Mouse (Mus musculus) embryonic stem cell, embryonic (primary cell): ENCODE data around the gene Rasgrp2.

Source experiments
- CTCF ChIA-PET, 4 experiments: fragments of 300-600 bp in 2 of 4; fragments of 350-600 bp in 2 of 4; sonication (Branson Sonifier 250); formaldehyde crosslinking; loops; one replicate each; lab custom pipeline; 2022; ENCODE audit warnings: inconsistent platforms in 2 of 4; lab: Charles Lee
- POLR2A ChIA-PET, 4 experiments: fragments of 300-600 bp in 2 of 4; fragments of 350-600 bp in 2 of 4; sonication (Branson Sonifier 250); formaldehyde crosslinking; loops; one replicate each; lab custom pipeline; 2022; ENCODE audit warnings: antibody characterized with exemption in 4 of 4, inconsistent platforms in 1 of 4; lab: Charles Lee

Rasgrp2 gene

DNA sequence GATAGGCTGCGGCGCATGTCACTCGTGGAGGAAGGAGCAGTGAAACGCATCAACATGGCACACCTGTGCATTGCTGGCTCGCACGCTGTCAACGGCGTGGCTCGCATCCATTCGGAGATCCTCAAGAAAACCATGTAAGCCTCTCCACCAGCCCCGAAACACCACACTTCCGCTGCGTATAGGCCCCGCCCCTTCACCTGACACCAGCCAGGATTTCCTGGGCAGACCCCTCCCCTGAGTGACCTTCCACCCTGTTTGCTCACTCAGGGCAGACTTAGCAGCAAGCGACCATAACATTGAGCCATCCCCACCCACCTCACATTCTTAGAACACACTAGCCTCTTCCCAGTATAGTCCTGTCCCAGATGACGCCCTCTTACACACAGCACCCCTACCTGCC, 9.3 kb upstream of the Rasgrp2 start:
- CTCF ChIA-PET = interaction anchor here in 3 of 4 experiments (0.7 to 2.4 kb wide), 8 partner anchors 8 to 162 kb away, joined by 3 to 6 read pairs (median 4); no protein-coding TSS in a partner anchor
- POLR2A ChIA-PET = interaction anchor here in 3 of 4 experiments (0.6 to 21.5 kb wide), 14 partner anchors 7 to 567 kb away, joined by 3 to 493 read pairs (median 6); partner anchors contain the start of genes Sf1 (in 3 of the 3) and Capn1 (in 1 of the 3)

DNA sequence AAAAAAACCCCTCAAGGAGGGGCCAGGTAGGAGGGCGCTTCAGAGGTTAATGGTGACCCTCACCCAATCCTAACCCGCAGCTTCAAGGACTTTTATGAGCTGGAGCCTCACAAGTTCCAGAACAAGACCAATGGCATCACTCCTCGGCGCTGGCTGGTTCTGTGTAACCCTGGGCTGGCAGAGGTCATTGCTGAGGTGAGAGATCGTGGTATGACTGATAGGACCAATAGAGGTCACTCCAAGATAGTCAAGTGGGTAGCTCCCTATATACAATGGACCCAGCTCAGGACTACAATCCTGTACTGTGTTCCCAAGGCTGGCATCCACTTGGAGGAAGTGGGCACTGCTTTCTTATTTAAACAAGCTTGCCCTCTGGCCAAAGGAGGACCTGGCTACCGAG, 8.9 kb upstream of the Rasgrp2 start:
- ChIA-PET POLR2A (interaction anchor here in 3 of 4 experiments (1.8 to 21.5 kb wide), 8 partner anchors 7 to 26 kb away, joined by 5 to 493 read pairs (median 11); partner anchors contain the start of gene Sf1 (in 3 of the 3)), CTCF (interaction anchor here in 2 of 4 experiments (0.7 to 2.4 kb wide), 5 partner anchors 11 to 162 kb away, joined by 3 to 6 read pairs (median 3); no protein-coding TSS in a partner anchor)

DNA sequence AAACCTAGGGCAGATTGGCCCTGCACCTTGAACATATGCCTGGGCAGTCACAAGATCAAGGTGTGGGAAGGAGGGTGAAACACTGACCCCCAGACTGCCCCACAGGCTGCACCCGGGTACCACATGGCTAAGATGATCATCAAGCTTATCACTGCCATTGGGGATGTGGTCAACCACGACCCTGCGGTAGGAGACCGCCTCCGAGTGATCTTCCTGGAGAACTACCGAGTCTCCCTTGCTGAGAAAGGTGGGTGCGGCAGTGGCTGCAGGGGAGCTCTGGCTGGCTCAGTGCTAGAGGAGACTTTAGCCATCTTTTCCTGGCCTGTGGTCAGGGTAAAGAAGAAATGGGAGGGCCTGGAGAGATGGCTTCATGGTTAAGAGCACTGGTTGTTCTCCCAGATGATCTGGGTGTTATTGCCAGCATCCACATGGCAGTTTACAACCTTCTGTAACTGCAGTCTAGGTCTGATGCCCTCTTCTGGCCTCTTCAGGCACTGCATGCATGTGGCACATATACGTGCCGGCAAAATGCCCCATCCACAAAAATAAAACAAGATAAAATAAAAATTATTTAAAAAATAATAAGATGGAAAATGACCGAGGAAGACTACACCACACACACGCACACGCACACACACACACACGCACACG, 6.3 kb upstream of the Rasgrp2 start:
- ChIA-PET POLR2A (interaction anchor here in 2 of 4 experiments (0.6 to 21.5 kb wide), 4 partner anchors 9 to 477 kb away, joined by 3 to 493 read pairs (median 5); partner anchors contain the start of genes Pygm (in 1 of the 2) and Sf1 (in 1 of the 2)), CTCF (no interaction called here)

DNA sequence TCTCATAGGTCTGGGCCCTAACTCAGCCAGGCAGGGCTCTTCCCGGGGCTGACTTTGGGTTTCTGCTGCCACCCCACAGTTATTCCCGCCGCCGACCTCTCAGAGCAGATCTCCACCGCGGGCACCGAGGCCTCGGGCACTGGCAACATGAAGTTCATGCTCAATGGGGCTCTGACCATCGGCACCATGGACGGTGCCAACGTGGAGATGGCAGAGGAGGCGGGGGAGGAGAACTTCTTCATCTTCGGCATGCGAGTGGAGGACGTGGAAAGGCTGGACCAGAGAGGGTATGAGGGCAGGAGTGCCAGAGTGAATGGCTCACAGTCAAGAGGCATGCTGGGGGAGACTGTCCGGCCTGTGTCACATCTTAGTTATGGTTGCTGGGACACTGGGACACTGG, 5.5 kb upstream of the Rasgrp2 start:
- POLR2A ChIA-PET = no interaction called here
- CTCF ChIA-PET = no interaction called here

DNA sequence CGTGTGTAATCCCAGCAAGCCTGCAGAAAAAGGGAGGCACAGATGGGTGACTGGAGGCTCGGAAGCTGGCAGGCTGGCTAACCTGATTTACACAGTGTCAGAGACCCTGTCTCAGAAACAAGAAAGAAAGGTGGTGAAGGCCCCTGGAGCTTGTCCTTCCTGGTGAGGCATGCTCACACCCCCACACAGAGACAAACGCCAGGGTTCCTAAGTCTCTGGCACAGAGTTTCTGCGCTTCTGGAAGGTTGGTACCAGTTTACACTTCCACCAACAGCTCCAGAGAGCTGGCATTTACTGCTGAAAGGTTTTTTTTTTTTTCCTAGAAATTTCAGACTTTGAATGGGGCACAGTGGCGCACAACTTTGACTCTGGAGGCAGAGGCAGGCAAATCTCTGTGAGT, 2.9 kb upstream of the Rasgrp2 start:
- ChIA-PET CTCF (interaction anchor here in 2 of 4 experiments (0.6 to 2.2 kb wide), 6 partner anchors 12 to 326 kb away, joined by 3 to 14 read pairs (median 4); no protein-coding TSS in a partner anchor), POLR2A (interaction anchor here in 3 of 4 experiments (0.7 to 6.1 kb wide), 10 partner anchors 8 to 223 kb away, joined by 3 to 66 read pairs (median 20); partner anchors contain the start of genes Pygm (in 2 of the 3) and Sf1 (in 2 of the 3))

- ChIA-PET CTCF (interaction anchor here (0.7 to 2.2 kb wide), 14 partner anchors 9 to 524 kb away, joined by 3 to 11 read pairs (median 3); partner anchors contain the start of genes Pygm (in 1 of the 4) and Sf1 (in 1 of the 4)), POLR2A (interaction anchor here (0.5 to 6.1 kb wide), 37 partner anchors 9 to 1060 kb away, joined by 3 to 66 read pairs (median 4); partner anchors contain the start of genes Sf1 (in 3 of the 4), Pygm (in 2 of the 4), Cdca5 (in 1 of the 4) and Frmd8 (in 1 of the 4))
These were observed 1.4 kb upstream of the Rasgrp2 start for GRCm38 (mm10) chr19:6397582-6398249.

GRCm38 (mm10) chr19:6398447-6399284, 474 bp upstream of the Rasgrp2 start:
- ChIA-PET CTCF (interaction anchor here (0.6 to 1.8 kb wide), 7 partner anchors 14 to 461 kb away, joined by 3 to 9 read pairs (median 4); partner anchors contain the start of gene Pygm (in 1 of the 4)), POLR2A (interaction anchor here in 3 of 4 experiments (0.7 to 6.1 kb wide), 32 partner anchors 8 to 660 kb away, joined by 3 to 66 read pairs (median 4); partner anchors contain the start of genes Pygm (in 2 of the 3), Sf1 (in 2 of the 3), Cdca5 (in 1 of the 3) and Ehd1 (in 1 of the 3))

- CTCF ChIA-PET = interaction anchor here in 3 of 4 experiments (0.6 to 2.5 kb wide), 14 partner anchors 10 to 354 kb away, joined by 3 to 14 read pairs (median 4); no protein-coding TSS in a partner anchor
- POLR2A ChIA-PET = interaction anchor here in 3 of 4 experiments (0.5 to 6.1 kb wide), 14 partner anchors 6 to 559 kb away, joined by 3 to 35 read pairs (median 4); partner anchors contain the start of genes Sf1 (in 3 of the 3), Pygm (in 2 of the 3) and Men1 (in 1 of the 3)
These were observed 1.3 kb downstream of the Rasgrp2 start for GRCm38 (mm10) chr19:6400096-6401086.

DNA sequence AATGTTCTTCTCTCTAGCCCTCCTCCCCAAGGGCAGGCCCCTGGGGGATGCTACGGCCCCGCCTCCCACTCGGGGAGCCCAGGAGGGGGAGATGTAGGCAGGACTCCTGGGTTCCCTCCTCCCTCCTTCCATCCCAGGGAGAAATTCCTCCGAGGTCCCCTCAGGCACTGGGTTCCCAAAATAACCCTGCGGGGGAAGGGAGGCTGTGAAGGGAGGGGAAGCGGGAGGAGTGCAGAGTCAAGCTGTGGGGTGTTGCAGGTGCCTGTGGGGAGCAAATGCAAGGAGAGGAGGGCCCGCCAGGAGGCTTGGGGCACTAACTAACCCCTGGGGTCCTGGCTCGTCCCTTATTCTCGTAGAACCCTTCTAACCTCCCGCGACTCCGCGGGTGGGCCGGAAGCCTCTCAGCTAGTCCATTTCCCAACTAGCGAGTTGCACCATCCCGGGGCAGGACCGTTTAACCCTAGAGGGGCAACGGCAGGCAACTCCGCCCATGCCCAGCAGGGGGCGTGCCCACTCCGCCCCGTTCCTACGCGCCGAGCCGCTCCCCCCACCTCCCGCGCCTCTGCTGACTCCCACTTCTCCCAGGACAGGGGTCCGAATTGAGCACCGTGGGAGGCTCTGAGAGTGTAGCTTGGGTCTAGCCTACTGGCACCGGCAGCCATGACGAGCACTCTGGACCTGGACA, 2.1 kb downstream of the Rasgrp2 start:
- ChIA-PET CTCF (interaction anchor here (0.5 to 2.5 kb wide), 33 partner anchors 11 to 548 kb away, joined by 3 to 14 read pairs (median 4); partner anchors contain the start of gene Nrxn2 (in 1 of the 4)), POLR2A (interaction anchor here in 3 of 4 experiments (0.6 to 8.0 kb wide), 24 partner anchors 11 to 362 kb away, joined by 3 to 89 read pairs (median 4); partner anchors contain the start of genes Sf1 (in 3 of the 3), Pygm (in 2 of the 3), Atg2a (in 1 of the 3) and Ehd1 (in 1 of the 3))

DNA sequence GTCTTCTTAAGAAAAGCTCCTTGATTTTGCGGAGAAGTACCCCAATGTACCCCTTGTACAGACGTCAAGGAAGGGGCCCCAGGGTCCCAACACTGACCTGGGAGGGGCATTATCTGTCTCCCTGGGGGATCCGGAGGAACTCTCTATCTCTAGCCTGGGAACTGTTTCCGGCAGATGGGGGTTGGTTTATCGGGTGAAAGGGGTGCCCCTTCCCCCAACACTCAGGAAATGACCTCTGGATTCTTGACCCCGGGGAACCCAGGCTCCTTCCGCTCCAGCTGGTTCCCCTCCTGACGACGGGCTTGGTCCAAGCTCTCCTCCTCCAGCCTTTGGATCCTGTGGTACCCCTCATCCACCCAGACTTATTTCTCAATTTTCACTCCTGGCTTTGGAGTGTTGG, 2.8 kb downstream of the Rasgrp2 start:
- ChIA-PET CTCF (interaction anchor here (0.6 to 2.5 kb wide), 26 partner anchors 11 to 549 kb away, joined by 3 to 14 read pairs (median 4); partner anchors contain the start of gene Nrxn2 (in 1 of the 4)), POLR2A (interaction anchor here in 3 of 4 experiments (0.6 to 8.0 kb wide), 20 partner anchors 11 to 363 kb away, joined by 3 to 89 read pairs (median 4); partner anchors contain the start of genes Pygm (in 2 of the 3), Sf1 (in 2 of the 3), Atg2a (in 1 of the 3) and Ehd1 (in 1 of the 3))

- CTCF ChIA-PET = interaction anchor here in 2 of 4 experiments (0.9 to 5.5 kb wide), 4 partner anchors 12 to 195 kb away, joined by 3 to 42 read pairs (median 10); partner anchors contain the start of gene Nrxn2 (in 1 of the 2)
- POLR2A ChIA-PET = interaction anchor here in 3 of 4 experiments (0.6 to 8.0 kb wide), 13 partner anchors 6 to 584 kb away, joined by 3 to 89 read pairs (median 3); partner anchors contain the start of genes Nrxn2 (in 1 of the 3), Pygm (in 1 of the 3), Rasgrp2 (in 1 of the 3) and Sf1 (in 1 of the 3)
These were observed 4.7 kb downstream of the Rasgrp2 start for GRCm38 (mm10) chr19:6403869-6404268.

DNA sequence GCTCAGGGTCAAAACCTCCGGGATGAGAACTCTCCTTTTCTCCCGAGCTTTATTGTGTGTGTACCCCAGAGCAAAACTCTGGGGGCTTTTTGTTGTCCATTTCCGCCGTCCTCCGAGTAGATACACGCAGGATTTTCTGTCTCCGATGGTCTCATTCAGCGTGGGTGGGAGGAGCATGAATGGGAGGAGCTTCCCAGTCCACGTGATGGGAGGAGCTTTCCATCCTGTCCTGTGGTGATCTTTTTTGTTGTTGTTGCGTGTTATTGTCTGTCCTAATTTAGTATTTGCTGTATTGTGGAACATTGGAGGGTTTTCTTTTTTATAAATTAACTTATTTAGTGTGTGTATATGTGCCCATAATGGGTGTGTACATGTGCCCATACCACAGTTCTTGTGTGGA, 6.3 kb downstream of the Rasgrp2 start:
- ChIA-PET POLR2A (interaction anchor here in 3 of 4 experiments (0.6 to 8.0 kb wide), 30 partner anchors 8 to 635 kb away, joined by 3 to 89 read pairs (median 4); partner anchors contain the start of genes Sf1 (in 3 of the 3), Atg2a (in 1 of the 3), Ehd1 (in 1 of the 3) and Men1 (in 1 of the 3)), CTCF (interaction anchor here (0.5 to 5.5 kb wide), 14 partner anchors 11 to 320 kb away, joined by 3 to 42 read pairs (median 4); partner anchors contain the start of genes Map4k2 (in 1 of the 4), Men1 (in 1 of the 4) and Nrxn2 (in 1 of the 4))

DNA sequence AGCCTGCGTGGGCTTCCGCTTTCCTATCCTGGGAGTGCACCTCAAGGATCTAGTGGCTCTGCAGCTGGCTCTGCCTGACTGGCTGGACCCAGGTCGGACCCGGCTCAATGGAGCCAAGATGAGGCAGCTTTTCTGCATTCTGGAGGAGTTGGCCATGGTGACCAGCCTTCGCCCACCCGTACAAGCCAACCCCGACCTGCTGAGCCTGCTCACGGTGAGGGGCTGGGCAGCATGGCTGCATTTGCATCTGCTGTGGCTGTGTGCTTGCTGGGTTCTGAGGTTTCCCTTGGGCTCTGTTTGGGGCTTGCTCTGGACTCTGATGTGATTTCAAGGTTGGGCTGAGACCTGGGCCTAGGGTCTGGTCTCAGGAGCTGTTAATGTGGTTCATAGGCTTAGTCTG, 8.0 kb downstream of the Rasgrp2 start:
- ChIA-PET POLR2A (interaction anchor here in 3 of 4 experiments (0.7 to 8.0 kb wide), 17 partner anchors 9 to 68 kb away, joined by 3 to 89 read pairs (median 5); partner anchors contain the start of genes Sf1 (in 2 of the 3), Nrxn2 (in 1 of the 3), Pygm (in 1 of the 3) and Rasgrp2 (in 1 of the 3)), CTCF (interaction anchor here in 2 of 4 experiments (0.7 to 5.5 kb wide), 5 partner anchors 10 to 85 kb away, joined by 3 to 42 read pairs (median 10); partner anchors contain the start of gene Nrxn2 (in 1 of the 2))
